Mouse (Mus musculus) G1E (cell line): ENCODE results near the gene Prdm10.

Experiments used
- CTCF ChIP-seq: IDR thresholded peaks from 2 replicates; pipeline ENCODE4 v1.5.1; 2012; ENCODE audit warnings: low read depth, low read length, inconsistent platforms, mixed read lengths
- GATA1 ChIP-seq: IDR thresholded peaks from 2 replicates; pipeline ENCODE4 v1.6.1; 2012; ENCODE audit warnings: borderline replicate concordance, low read length, inconsistent platforms, mixed read lengths

DNA sequence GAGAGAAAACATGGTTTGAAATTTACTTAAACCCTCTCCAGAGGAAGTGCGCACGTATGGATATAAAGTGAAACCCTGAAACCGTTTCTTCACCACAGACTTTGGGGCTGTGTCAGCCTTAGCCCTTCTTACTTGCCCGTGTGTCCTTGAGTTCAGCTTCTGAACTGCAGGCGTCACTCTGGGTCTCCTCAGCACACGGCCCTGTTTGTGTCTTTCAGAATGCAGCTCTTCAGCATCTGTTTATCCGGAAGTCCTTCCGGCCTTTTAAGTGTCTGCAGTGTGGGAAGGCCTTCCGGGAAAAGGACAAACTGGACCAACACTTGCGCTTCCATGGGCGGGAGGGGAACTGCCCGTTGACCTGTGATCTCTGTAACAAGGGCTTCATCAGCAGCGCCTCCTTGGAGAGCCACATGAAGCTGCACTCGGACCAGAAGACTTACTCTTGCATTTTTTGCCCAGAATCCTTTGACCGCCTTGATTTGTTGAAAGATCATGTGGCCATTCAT, 66.3 kb downstream of the Prdm10 start:
- TF ChIP-seq GATA1 = no peak
- TF ChIP-seq CTCF = no peak
